Mouse (Mus musculus) neutrophil, adult 5-6 weeks (primary cell): ENCODE data around the gene Psen2. TPM values are rescaled to one million over a fixed set of nuclear protein-coding genes. Genes with fewer than 3 reads are reported as not detected.

Experiments
- ATAC-seq: fragments of 151-379, 151-347 bp; 2 replicates; pipeline ENCODE4 v1.8.0; 2017; ENCODE audit warnings: mild to moderate bottlenecking, moderate TSS enrichment; ENCODE audit not compliant: insufficient number of reproducible peaks, poor library complexity, low FRiP score, severe bottlenecking; ENCODE audit errors: extremely low read depth
- total RNA-seq: library from RNA; stranded (forward); fragments of 200-1000 nt; gene quantifications from 2 replicates; pipeline ENCODE4 v1.2.3, GENCODE M21; 2017

The Psen2 gene
- total RNA-seq, 1 experiment from 2014 or later, result 66.0 TPM

GRCm38 (mm10) chr1:180185877-180186276 lies 77.4 kb downstream of the Psen2 start:
- no peak for ATAC-seq

DNA sequence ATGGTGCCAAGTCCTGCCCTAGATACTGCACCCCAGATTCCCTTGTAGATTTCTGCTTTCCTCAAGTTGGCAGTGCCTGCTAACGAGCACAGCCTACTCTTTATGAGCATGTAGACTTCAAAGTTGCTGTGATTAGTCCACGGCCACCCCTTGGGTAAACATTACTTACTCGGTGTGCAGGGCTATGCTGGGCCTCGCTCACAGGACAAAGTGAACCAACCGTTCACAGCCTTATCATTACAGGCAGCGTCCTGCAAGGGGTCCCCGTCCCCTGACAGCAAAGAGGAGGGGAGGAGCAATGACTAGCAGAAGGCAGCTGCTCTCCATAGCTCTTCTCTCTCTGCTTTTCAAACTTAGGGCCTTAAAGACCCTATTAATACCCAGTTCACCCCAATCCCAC lies 78.5 kb downstream of the Psen2 start:
- ATAC-seq, result no peak

DNA sequence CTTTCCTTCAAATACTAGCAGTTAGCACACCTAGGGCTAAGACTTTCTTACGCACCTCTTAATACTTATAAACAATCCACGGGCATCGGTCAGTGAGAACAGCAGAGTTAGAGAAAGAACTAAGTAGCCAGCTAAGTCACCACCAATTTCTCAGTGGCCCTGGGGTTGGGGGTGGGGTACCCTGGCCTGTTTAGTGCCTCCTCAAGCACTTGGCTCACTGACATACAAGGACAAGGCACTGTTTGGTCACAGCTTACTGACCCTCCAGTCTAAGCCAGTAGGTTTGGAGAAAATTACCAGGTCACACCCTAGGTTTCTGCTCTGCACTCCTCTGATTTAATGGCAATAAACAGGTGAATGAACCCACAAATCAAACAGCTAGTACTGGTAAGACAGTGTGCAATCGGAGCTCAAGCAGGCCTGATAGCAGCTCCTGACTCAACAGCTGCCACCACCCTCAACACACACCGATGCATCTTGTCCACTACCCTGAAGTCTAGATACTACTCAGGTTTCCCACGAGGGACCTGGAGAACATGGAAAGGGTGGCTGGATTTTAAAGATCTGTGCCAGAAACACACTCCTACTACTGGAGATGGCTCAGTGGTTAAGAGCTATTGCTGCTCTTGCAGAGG lies 79.6 kb downstream of the Psen2 start:
- ATAC-seq, result no peak

DNA sequence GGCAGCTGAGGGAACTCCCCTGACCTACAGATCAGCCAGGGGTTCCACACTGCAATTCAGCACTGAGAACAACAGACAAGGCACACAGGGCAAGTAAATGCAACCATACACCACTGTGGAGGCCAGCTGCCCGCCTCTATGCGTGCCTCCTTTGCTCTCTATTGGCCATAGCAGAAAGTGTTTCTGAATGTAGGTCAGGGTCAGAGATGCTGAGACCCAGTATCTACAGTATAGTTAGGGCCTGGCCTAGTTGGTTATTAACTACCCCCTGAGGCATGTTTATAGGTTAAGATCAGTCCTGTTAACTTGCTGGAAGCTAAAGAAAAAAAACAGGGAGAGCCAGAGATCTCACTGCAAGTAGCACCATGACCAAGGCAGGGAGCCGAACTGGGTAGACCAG lies 80.5 kb downstream of the Psen2 start:
- ATAC-seq, result no peak

DNA sequence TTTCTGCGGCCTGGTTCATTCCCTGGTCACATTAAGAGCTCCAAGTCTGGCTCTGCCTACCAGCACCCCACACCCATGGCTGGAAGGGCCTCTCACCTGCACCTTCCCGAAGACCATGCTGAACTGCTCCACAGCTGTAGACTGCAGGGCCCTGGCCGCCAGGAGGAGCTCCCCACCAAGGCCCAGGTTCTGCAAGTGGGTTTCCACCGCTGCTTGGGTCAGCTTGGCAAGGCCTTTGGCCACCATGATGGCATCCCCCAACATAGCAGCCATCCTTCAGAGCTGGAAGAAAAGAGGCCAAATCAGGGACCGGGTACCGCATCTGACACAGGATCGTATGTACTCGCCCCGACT lies 81.3 kb downstream of the Psen2 start:
- no peak for ATAC-seq

GRCm38 (mm10) chr1:180181304-180181965 lies 81.8 kb downstream of the Psen2 start:
- ATAC-seq, result no peak

DNA sequence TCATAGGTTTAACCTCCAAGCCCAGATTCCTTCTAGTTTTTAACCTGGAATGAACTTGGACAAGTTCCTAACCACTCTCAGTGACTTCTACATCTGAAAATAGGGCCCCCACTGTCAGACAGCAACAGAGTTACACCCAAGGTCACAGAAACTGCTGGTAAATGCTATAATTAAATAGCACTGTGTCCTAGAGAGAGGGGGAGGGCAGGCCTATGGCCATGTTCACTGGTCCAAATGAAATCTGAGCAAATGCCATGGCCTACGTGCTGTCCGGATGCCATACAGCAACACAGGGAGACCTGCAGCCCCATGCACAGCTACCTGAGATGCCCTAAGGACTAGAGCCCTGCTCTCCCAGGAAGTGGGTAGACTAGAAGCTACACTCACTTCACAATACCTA lies 83.4 kb downstream of the Psen2 start:
- no peak for ATAC-seq

DNA sequence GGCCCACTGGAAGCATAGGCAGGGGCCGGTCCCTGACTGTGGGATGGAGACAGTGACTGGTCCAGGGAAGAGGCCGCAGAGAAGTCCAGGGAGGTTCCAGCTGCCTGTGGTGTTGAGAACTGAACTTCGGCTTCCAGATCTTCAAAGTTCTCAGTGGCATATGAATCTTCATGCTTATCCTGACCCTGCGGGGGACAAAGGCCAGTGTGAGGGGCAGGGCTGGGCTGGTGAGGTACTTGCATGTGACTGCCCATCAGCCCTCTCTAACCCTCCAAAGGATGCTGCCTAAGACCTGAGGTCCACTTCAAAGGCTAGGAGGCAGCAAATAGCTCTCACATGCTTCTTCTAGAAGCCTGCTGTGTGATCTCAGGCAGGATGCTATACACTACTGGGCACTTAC lies 84.1 kb downstream of the Psen2 start:
- ATAC-seq, result no peak

DNA sequence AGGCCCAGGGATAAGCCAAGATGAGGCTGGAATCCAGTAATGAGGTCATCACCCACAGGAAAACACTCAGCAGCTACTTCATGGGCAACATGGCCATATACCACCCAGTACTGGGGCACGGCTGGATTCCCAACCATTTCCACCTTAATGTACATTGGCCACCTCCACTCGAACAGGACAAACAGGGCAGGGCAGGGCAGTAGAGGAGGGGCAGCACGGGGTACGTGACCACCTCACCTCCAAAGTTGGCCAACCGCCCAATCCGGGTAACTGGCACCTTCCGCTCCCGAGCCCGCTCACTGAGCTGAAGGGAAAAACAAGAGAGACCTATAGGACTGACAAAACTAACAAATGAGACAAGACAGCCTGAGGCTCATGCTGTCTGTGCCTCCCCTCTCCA lies 84.9 kb downstream of the Psen2 start:
- no peak for ATAC-seq

Other genes starting within 250 kb of the Psen2 start
- 46.3 TPM in 2 replicates for gene Coq8a, start 63.8 kb downstream of the Psen2 start, total RNA-seq
- 64.6 and 68.5 TPM in 2 replicates for gene Itpkb, start 67.0 kb upstream of the Psen2 start, total RNA-seq
- gene Stum, start 220.1 kb upstream of the Psen2 start, total RNA-seq, result 0.12 and 0.70 TPM in 2 replicates